Mouse (Mus musculus) CD4-positive, CD25-positive, alpha-beta regulatory T cell, adult 2 months (primary cell): Measurements from ENCODE around the gene Fez2.
A peak's percentile ranks its signal among the peaks of the same experiment; 100 is the strongest.

Source experiments
- DNase-seq: peaks from one replicate; pipeline ENCODE4 v3.0.0-alpha.2; 2012; ENCODE audit warnings: low read depth, low spot score

Gene Fez2

DNA sequence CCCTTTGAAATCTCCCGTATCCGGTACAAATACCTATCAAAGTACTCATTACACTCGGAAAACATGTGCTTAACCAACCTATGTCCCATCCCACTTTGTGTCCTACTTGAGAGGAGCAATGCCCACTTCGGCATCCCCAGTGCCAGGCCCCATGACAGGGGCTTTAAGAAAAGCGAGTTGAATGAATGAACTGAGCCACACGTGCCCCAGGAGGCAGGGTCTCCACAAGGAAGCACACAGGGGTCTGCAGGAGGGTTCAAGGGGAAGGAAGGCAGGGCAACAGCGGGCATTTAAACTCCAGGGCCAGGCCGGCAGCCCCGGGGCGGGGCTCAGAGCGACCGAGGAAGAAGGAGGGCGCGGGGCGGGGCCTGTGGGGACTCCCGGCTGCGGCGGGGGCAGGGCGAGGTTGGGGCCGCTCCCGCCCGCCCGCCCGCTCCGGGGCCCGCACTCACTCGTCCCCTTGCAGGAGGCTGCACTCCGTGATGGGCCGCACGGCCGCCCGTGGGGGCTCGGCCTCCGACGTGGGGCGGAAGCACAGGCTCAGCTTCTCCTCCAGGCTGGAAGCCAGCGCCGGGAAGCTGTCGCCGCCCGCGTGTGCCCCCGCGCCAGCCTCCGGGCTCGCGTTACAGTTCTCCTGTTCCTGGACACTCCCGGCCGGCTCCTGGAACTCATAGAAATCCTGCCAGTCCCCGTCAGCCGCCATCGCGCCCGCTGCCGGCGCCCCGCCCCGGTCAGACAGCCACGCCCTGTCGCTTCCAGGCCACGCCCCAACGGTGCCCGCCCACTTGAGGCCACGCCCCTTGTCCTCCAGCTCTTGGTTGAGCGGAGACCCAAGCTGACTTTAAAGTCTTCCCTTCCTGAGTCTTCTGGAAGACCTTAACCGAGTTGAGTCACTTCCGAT lies at the start of gene Fez2:
Gene Fez2, minus strand, starts transcription at position 772 of the 901 bp plus-strand sequence.
- DNase-seq = peak; percentile 93

DNA sequence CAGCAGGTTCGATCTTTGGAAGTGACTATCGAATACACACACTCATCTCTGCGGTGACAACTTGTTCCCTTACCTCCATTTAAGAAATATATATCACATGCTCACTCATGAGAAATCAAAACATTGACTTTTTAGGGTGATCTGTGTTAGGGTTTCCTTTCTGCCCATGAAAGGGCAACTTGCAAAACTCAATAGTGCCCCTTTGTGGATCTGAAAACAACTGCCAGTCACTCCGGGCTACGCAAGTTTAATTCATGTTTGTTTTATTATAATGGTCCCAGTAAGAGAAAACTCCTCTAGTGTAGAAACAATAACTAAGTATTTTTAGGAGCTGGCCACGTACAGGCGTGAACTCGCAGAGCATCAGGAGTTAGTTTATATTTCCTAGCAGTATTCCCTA lies 47.5 kb upstream of the Fez2 start:
- DNase-seq = no peak

- DNase-seq = no peak
Observed at GRCm38 (mm10) chr17:78465071-78465470, 47.1 kb upstream of the Fez2 start.

GRCm38 (mm10) chr17:78460140-78460539 lies 42.2 kb upstream of the Fez2 start:
- DNase-seq = no peak

- no peak for DNase-seq
Observed at GRCm38 (mm10) chr17:78455556-78455955, 37.6 kb upstream of the Fez2 start.

DNA sequence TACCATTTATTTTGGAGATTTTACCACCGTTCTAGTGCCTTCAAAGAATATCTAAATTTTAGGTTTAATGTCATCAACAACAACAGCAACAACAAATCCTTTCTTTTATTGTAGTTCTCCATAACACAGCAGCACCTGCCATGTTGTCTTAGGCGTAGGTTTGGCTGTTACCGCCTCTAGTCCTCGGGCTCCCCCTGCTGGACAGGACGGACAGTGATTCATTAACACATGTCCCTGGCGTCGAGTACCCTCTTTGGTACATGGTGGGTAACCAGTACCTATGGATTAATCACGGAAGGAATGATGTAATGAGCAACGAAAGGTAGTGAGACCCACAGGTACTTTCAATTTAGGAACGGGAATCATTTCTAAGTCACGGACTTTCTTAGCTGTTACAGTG lies 37.2 kb upstream of the Fez2 start:
- DNase-seq = peak; percentile 89

GRCm38 (mm10) chr17:78454189-78454977 lies 36.4 kb upstream of the Fez2 start:
- DNase-seq = no peak

GRCm38 (mm10) chr17:78453529-78453928 lies 35.6 kb upstream of the Fez2 start:
- DNase-seq = no peak

DNA sequence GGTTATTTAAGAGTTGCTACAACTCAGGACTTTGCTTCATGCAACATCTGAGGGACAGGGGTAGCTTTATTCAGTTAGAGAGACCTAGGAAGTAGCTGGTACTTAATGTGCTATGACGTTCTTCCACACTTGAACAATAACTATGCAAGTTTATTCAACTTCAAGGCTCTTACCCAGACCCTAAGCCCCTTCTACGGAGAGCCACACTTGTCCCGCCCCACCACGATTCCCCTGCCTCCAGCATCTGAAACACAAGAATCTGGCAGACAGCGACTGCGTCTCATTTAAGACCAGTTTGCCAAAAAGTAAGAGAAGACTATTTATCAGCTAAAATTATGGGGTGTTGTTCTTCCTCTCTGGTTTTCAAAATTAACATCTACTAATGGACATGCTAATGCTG lies 33.9 kb upstream of the Fez2 start:
- no peak for DNase-seq

DNA sequence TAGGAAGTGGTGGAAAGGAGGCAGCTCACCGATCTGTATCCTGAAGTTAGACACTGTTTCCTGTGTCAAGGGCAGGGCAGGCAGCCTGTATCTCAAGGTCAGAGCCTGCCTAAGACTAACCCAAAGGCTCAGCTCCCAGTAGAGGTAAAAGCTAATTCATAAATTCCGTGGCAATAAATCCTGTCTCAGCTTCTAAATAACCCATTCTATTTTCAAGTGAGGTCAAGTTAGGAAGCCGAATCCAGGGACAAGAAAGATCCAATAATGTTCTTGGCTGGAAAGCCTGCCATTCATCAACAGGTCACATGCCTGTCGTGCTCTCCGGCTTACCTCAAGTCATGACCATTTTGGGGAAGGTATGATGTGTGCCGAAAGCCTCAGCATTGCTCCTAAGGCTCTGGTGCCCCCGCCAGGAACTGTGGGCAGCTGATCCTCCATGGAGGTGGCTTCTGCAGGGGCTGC lies 33.4 kb upstream of the Fez2 start:
- no peak for DNase-seq

DNA sequence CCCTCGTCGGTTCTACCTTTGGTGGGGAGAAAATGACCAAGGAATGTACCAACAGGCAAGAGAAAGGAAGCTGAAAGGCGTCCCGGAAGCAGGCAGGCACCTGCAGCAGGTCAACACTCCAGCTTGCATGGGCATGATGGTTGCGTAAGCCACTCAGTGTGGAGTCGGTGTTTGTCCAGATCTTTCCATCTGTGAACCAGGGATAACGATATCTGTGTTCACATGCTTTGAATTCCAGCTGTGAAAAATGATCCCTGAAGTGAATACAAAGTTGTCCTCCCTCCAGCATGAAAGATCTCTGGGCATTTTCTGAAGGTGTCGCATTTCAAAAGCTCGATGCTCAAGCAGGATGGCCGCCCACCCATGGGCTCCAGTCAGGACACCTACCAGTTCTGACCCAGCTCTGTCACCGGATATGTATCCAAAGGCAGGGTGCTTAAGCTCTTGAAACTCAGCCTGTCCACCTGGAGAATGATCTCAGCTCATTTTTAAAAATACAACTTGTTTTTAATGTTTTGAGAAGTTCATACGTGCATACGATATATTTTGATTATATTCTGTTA lies 31.8 kb upstream of the Fez2 start:
- no peak for DNase-seq

GRCm38 (mm10) chr17:78444826-78445225 lies 26.9 kb upstream of the Fez2 start:
- no peak for DNase-seq

- DNase-seq = no peak
Observed at GRCm38 (mm10) chr17:78440771-78441170, 22.8 kb upstream of the Fez2 start.

DNA sequence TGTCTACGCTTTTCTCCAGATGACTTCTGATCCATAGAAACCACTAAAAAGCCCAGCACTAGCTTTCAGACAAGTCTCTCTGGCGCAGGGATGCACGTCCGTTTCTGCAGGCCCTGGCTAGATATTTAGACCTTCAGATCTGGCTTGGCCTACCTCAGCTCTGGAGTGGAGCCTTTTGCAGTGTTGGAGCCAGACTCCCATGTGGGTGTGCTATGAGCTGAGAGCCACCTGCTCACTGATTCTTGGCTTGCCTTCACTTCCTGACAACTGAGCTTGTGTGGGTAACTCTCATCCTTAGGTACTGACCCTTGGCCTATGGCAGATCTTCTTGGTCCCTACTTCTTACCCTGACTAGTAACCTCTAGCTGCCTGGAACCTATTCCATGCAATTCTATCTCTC lies 19.2 kb upstream of the Fez2 start:
- no peak for DNase-seq

- no peak for DNase-seq
Observed at GRCm38 (mm10) chr17:78435661-78436060, 17.7 kb upstream of the Fez2 start.

DNA sequence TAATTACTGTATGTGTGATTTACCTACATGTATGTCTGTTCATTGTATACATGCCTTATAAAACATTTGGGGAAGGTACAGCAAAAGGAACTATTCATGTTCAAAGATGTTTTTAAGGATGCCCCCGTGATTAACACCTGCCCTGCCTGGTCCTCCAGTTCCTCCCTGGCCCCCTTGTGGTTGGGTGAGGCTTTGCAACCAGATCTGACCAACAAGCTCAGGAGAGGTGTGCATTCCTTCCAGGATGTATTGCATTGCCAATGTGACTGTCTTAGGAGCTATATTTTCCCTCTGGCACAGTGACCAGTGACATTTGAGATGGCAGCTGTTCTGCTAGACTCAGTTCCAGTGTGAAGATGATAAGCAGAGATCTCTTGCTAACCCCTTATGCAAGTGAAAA lies 16.8 kb upstream of the Fez2 start:
- peak; percentile 80 for DNase-seq

- DNase-seq = peak; percentile 62
Observed at GRCm38 (mm10) chr17:78430374-78430773, 12.4 kb upstream of the Fez2 start.

- DNase-seq = peak; percentile 26
Observed at GRCm38 (mm10) chr17:78429051-78429450, 11.1 kb upstream of the Fez2 start.

GRCm38 (mm10) chr17:78425026-78425425 lies 7.1 kb upstream of the Fez2 start:
- DNase-seq = no peak

DNA sequence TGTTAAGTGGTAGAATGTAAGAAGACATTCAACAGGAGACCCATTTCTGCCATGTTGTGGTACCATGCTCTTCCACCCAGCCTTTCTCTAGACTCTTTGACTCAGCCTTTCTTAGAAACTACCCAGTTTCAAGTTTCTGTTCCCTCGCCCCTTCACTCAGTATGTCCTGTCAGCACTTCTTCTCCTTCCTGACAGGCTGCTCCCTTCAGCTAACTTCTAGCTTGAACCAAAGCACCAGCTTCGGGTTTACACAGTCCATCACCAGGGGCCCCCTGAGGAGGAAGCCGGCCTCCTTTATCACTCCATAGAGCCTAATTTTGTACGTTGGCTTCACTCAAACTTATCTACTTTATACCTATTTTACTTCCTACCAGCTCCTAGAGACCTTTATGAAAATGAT lies 1.3 kb upstream of the Fez2 start:
- DNase-seq = no peak

- no peak for DNase-seq
Observed at GRCm38 (mm10) chr17:78415255-78415654, 2.7 kb downstream of the Fez2 start.

DNA sequence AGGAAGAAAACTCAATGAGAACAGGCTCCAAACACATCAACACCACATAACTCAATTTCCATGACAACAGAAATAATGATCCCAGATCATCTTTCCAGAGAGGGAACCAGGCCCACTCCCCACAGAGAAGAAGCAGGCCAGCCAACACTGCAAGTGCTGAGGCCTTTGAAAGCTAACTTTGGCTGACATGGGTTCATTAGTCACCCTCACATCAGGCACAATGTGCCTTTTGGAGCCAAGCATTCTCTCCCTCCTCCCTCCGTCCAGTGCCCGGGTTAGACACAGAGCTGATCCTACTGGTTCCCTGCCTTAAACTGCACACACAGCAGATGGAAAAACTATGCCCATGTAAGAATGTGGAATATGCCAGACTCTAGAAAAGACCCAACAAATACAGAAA lies 8.1 kb downstream of the Fez2 start:
- no peak for DNase-seq
